Mouse (Mus musculus) embryonic fibroblast, embryonic 13.5 days (primary cell): Measurements from ENCODE around the gene Urgcp. TPM values are rescaled to one million over a fixed set of nuclear protein-coding genes. Genes with fewer than 3 reads are reported as not detected.

Experiments
- H3K27ac ChIP-seq: 2 replicates; pipeline ENCODE4 v1.5.1; 2012; ENCODE audit warnings: low read length, control low read depth, inconsistent platforms; ENCODE audit not compliant: insufficient read depth
- H3K4me1 ChIP-seq: 2 replicates; pipeline ENCODE4 v1.6.1; 2011; ENCODE audit warnings: low read length; ENCODE audit not compliant: control insufficient read depth, insufficient read depth
- H3K4me3 ChIP-seq: 2 replicates; pipeline ENCODE4 v1.5.1; 2011; ENCODE audit warnings: mild to moderate bottlenecking, control low read depth, low read length; ENCODE audit not compliant: insufficient read depth
- CTCF ChIP-seq: IDR thresholded peaks from 2 replicates; pipeline ENCODE4 v1.5.1; 2011; ENCODE audit warnings: mild to moderate bottlenecking, control low read depth, low read length, moderate library complexity, borderline replicate concordance; ENCODE audit not compliant: insufficient read depth
- POLR2A ChIP-seq: IDR thresholded peaks from 2 replicates; pipeline ENCODE4 v1.6.1; 2011; ENCODE audit warnings: low read depth, mild to moderate bottlenecking, control low read depth, low read length, moderate library complexity
- polyA plus RNA-seq: library from polyadenylated mRNA; stranded (reverse); fragments of >200 nt; gene quantifications from 2 replicates; pipeline ENCODE4 v1.2.4, GENCODE M21; 2011; ENCODE audit warnings: low read depth; ENCODE audit not compliant: missing spikeins, insufficient read length

Urgcp gene
- polyA plus RNA-seq, 1 experiment: 18.5 TPM

GRCm38 (mm10) chr11:5702271-5702956 is 59.8 kb downstream of the Urgcp start:
- Histone ChIP-seq H3K27ac (no peak overlapping the region), H3K4me3 (no peak overlapping the region), H3K4me1 (peaks cover 3% of the 10 kb centered on the region; the same call in 1 of the 2 replicates)
- TF ChIP-seq POLR2A (no peak), CTCF (no peak)

GRCm38 (mm10) chr11:5701821-5702220 is 60.4 kb downstream of the Urgcp start:
- TF ChIP-seq POLR2A (no peak), CTCF (no peak)
- Histone ChIP-seq H3K27ac (no peak overlapping the region), H3K4me1 (peaks cover 3% of the 10 kb centered on the region; the same call in 1 of the 2 replicates), H3K4me3 (no peak overlapping the region)

GRCm38 (mm10) chr11:5701300-5701699 is 60.9 kb downstream of the Urgcp start:
- no peak overlapping the region for H3K27ac ChIP-seq
- peaks cover 3% of the 10 kb centered on the region; the same call in 1 of the 2 replicates for H3K4me1 ChIP-seq
- no peak overlapping the region for H3K4me3 ChIP-seq
- TF ChIP-seq POLR2A (no peak), CTCF (no peak)

DNA sequence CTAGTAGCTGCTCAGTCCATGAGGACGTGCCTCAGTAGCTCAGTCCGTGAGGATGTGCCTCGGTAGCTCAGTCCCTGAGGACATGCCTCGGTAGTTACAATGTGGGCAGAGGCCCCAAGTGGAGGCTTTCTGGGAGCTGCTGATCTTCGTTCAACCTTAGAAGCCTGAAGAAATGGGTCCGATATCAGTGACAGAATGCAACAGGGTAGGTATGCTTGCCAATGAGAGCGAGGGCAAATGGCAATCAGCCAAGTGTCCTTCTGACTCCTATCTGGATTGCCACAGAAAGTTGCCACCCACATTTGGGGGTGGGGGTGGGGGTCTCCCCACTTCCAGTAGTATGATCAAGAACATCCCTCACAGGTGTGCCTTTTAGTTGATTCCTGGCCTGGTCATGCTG is 61.4 kb downstream of the Urgcp start:
- H3K27ac ChIP-seq: no peak overlapping the region
- TF ChIP-seq POLR2A (no peak), CTCF (no peak)

GRCm38 (mm10) chr11:5691775-5692174 is 70.4 kb downstream of the Urgcp start:
- peak; percentile 37; the same call in 1 of the 2 replicates for TF ChIP-seq CTCF
- no peak for TF ChIP-seq POLR2A
- Histone ChIP-seq H3K4me3 (no peak overlapping the region), H3K27ac (no peak overlapping the region), H3K4me1 (no peaks in the 10 kb centered on the region)

More for the DNA sequence above, 61.4 kb downstream of the Urgcp start:
- no peak overlapping the region for H3K4me3 ChIP-seq
- peaks cover under 1% of the 10 kb centered on the region; the same call in 1 of the 2 replicates for H3K4me1 ChIP-seq

DNA sequence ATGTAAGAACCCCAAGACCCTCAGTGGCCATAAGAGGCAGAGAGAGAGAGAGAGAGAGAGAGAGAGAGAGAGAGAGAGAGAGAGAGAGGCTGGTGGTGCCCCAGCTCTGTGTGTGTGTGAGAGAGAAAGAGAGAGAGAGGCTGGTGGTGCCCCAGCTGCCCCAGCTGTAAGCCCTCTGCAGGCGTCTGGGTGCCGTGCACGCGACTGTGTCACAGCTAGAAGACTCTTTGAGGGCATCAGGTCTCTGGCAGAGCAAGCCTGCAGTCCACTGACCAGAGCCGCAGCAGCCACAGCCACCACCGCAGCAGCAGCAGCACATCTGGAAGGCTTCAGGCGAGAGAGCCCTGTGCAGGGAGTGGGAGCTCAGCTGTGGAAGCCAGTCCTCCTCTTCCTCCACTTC is 77.9 kb downstream of the Urgcp start:
- Histone ChIP-seq H3K27ac (no peak overlapping the region), H3K4me3 (no peak overlapping the region), H3K4me1 (peaks cover 6% of the 10 kb centered on the region)
- TF ChIP-seq POLR2A (no peak), CTCF (no peak)

- no peak for TF ChIP-seq CTCF
- TF ChIP-seq POLR2A: no peak
- Histone ChIP-seq H3K4me1 (peaks cover 6% of the 10 kb centered on the region), H3K27ac (no peak overlapping the region), H3K4me3 (no peak overlapping the region)
These were observed 79.6 kb downstream of the Urgcp start for GRCm38 (mm10) chr11:5682541-5682940.

Other genes with a start within 250 kb of the Urgcp start
- 108 and 121 TPM in 2 replicates for gene Xbp1, start 241.7 kb downstream of the Urgcp start, polyA plus RNA-seq
- gene Ccdc117, start 220.2 kb downstream of the Urgcp start, polyA plus RNA-seq: 6.5 and 10.4 TPM in 2 replicates
- not detected in 2 replicates for gene Ankrd36, start 192.7 kb downstream of the Urgcp start, polyA plus RNA-seq
- gene Mrps24, start 46.7 kb downstream of the Urgcp start, polyA plus RNA-seq: 40.2 and 41.9 TPM in 2 replicates
- 46.0 and 48.4 TPM in 2 replicates for gene Dbnl, start 26.1 kb upstream of the Urgcp start, polyA plus RNA-seq
- 2.8 TPM in 1 of 2 replicates, not detected in the other for gene Pgam2, start 41.4 kb upstream of the Urgcp start, polyA plus RNA-seq
- gene Polm, start 75.6 kb upstream of the Urgcp start, polyA plus RNA-seq: 9.9 and 13.0 TPM in 2 replicates
- gene Aebp1, start 99.6 kb upstream of the Urgcp start, polyA plus RNA-seq: 372 and 444 TPM in 2 replicates
- 23.2 and 31.7 TPM in 2 replicates for gene Pold2, start 115.9 kb upstream of the Urgcp start, polyA plus RNA-seq
- gene Myl7, start 136.4 kb upstream of the Urgcp start, polyA plus RNA-seq: not detected in 2 replicates
- 0.30 TPM in 1 of 2 replicates, not detected in the other for gene Gck, start 187.7 kb upstream of the Urgcp start, polyA plus RNA-seq
- gene Ykt6, start 193.3 kb upstream of the Urgcp start, polyA plus RNA-seq: 105 and 114 TPM in 2 replicates